Mouse (Mus musculus) liver, postnatal 0 days (tissue): ENCODE results near the gene Hnrnpdl.

Experiments used
- CTCF ChIP-seq: sonication (generic); IDR thresholded peaks from 2 replicates; pipeline ENCODE4 v1.5.1; 2016; ENCODE audit warnings: antibody characterized with exemption, low read depth
- EP300 ChIP-seq: IDR thresholded peaks from 2 replicates; pipeline ENCODE4 v1.6.1; 2016; ENCODE audit warnings: antibody characterized with exemption, low read depth, mild to moderate bottlenecking

DNA sequence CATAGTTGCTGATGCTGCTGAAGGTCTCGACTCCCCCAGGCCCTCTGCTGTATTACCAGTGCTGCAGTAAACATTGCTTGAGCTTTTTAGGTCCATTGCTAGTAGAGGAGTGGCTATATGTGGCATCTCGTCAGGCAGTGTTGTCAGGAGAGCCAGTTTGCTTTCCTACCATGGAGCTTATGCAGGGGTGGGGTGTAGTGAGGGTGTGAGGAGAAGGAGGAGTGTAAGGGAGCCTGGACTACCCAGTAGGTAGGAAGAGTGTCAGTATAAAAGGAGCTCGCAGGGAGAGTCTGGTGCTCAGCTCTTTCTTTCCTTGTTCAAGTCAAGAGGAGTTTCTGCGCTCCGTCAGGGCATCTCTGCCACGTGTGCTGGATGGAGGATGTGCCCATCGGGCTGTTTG is 13.3 kb upstream of the Hnrnpdl start:
- TF ChIP-seq CTCF (no peak), EP300 (no peak)
